In genomic region chr11:60319257-60320066, GRCm38 (mm10) we compare ENCODE assay signal across 9 mouse cellular contexts. TPM values are rescaled to one million over a fixed set of nuclear protein-coding genes. Genes with fewer than 3 reads are reported as not detected.
DNase-seq lines count a peak whose midpoint lies in the region; ATAC-seq lines count a peak whose summit lies in the region.
"Had no signal": no experiment of that assay in that cellular context is flagged by ENCODE, and none has a peak within 500 bp of the region (broad histone marks: within the 10 kb centered on the region; RNA-seq: fewer than 3 reads in every experiment).

No protein-coding gene starts in this region.

- intact Hi-C loops in heart, postnatal 25 days (cut with DNase I), result no loop called here

- 72% methylated on average over 10 of the region's 10 CpGs for WGBS in forebrain, embryonic 13.5 days
- WGBS in forebrain, embryonic 10.5 days, result 87% methylated on average over 10 of the region's 10 CpGs
- WGBS in neural tube, embryonic 11.5 days, result 71% methylated on average over 10 of the region's 10 CpGs
- 75% methylated on average over 10 of the region's 10 CpGs for WGBS in liver, embryonic 15.5 days (ENCODE audit: insufficient replicate concordance)

- peak; percentile 45; the same call in 1 of the 2 replicates for ATAC-seq in forebrain, embryonic 13.5 days
- no peak for ATAC-seq in neural tube, embryonic 11.5 days (ENCODE audit: insufficient read depth, low FRiP score, low TSS enrichment)
- ATAC-seq in liver, embryonic 15.5 days (ENCODE audit: insufficient read depth), result 0 out of 2 replicates have a peak, but pooled peaks have one; percentile 40

- no peaks in the 10 kb centered on the region for H3K27me3 ChIP-seq in forebrain, embryonic 13.5 days
- H3K27me3 ChIP-seq in forebrain, embryonic 10.5 days (ENCODE audit: poor library complexity, severe bottlenecking), result no peaks in the 10 kb centered on the region
- no peaks in the 10 kb centered on the region for H3K27me3 ChIP-seq in neural tube, embryonic 11.5 days (ENCODE audit: control insufficient read depth, insufficient read depth, low read length)
- H3K27me3 ChIP-seq in liver, embryonic 15.5 days, result no peaks in the 10 kb centered on the region
- H3K27me3 ChIP-seq: limb, embryonic 15.5 days had no signal

- DNase-seq in forebrain, embryonic 10.5 days (ENCODE audit: extremely low spot score, low spot score), result no peak
- DNase-seq in neural tube, embryonic 11.5 days (ENCODE audit: low spot score), result no peak
- no peak for DNase-seq in neural tube, embryonic 10.5 days (ENCODE audit: extremely low spot score, low spot score)
- DNase-seq in heart, postnatal 25 days (ENCODE audit: low spot score), result no peak
- no peak for DNase-seq in adrenal gland, postnatal 36 days
- DNase-seq in gastrocnemius, postnatal 4 days (ENCODE audit: low spot score in 2 of 2), result no peak

- no peak overlapping the region for H3K4me3 ChIP-seq in forebrain, embryonic 13.5 days
- no peak overlapping the region for H3K4me3 ChIP-seq in forebrain, embryonic 10.5 days
- no peak overlapping the region for H3K4me3 ChIP-seq in neural tube, embryonic 11.5 days (ENCODE audit: low read depth, low read length)
- no peak overlapping the region for H3K4me3 ChIP-seq in liver, embryonic 15.5 days (replicated peaks)
- H3K4me3 ChIP-seq: limb, embryonic 15.5 days had no signal

- no peak overlapping the region for H3K9ac ChIP-seq in forebrain, embryonic 13.5 days
- no peak overlapping the region for H3K9ac ChIP-seq in neural tube, embryonic 11.5 days (ENCODE audit: low read length)
- no peak overlapping the region for H3K9ac ChIP-seq in liver, embryonic 15.5 days
- H3K9ac ChIP-seq: limb, embryonic 15.5 days had no signal

- H3K27ac ChIP-seq in forebrain, embryonic 13.5 days, result peak overlapping the region; percentile 58
- H3K27ac ChIP-seq in forebrain, embryonic 10.5 days, result no peak overlapping the region
- 0 out of 2 replicates have a peak overlapping the region, but pooled peaks have one; percentile 24 for H3K27ac ChIP-seq in neural tube, embryonic 11.5 days (ENCODE audit: low read depth, low read length)
- no peak overlapping the region for H3K27ac ChIP-seq in liver, embryonic 15.5 days (replicated peaks)

- H3K4me1 ChIP-seq in forebrain, embryonic 13.5 days, result peaks cover 51% of the 10 kb centered on the region
- peaks cover 21% of the 10 kb centered on the region for H3K4me1 ChIP-seq in forebrain, embryonic 10.5 days
- H3K4me1 ChIP-seq in neural tube, embryonic 11.5 days (ENCODE audit: control insufficient read depth, insufficient read depth, low read length), result peaks cover 3% of the 10 kb centered on the region; the same call in 1 of the 2 replicates
- H3K4me1 ChIP-seq in liver, embryonic 15.5 days (replicated peaks), result peaks cover 30% of the 10 kb centered on the region

- no peaks in the 10 kb centered on the region for H3K9me3 ChIP-seq in forebrain, embryonic 13.5 days (replicated peaks)
- no peaks in the 10 kb centered on the region for H3K9me3 ChIP-seq in forebrain, embryonic 10.5 days
- no peaks in the 10 kb centered on the region for H3K9me3 ChIP-seq in neural tube, embryonic 11.5 days (ENCODE audit: control insufficient read depth, low read length)
- no peaks in the 10 kb centered on the region for H3K9me3 ChIP-seq in liver, embryonic 15.5 days (replicated peaks)
- H3K9me3 ChIP-seq: limb, embryonic 15.5 days had no signal

- no peaks in the 10 kb centered on the region for H3K36me3 ChIP-seq in forebrain, embryonic 13.5 days (ENCODE audit: poor library complexity, severe bottlenecking)
- H3K36me3 ChIP-seq in forebrain, embryonic 10.5 days (replicated peaks), result no peaks in the 10 kb centered on the region
- no peaks in the 10 kb centered on the region for H3K36me3 ChIP-seq in neural tube, embryonic 11.5 days (ENCODE audit: control insufficient read depth, insufficient read depth, low read length)
- H3K36me3 ChIP-seq in liver, embryonic 15.5 days (replicated peaks), result no peaks in the 10 kb centered on the region
- H3K36me3 ChIP-seq: limb, embryonic 15.5 days had no signal

- no peak overlapping the region for H3K4me2 ChIP-seq in forebrain, embryonic 13.5 days
- no peak overlapping the region for H3K4me2 ChIP-seq in neural tube, embryonic 11.5 days (ENCODE audit: low read depth)
- H3K4me2 ChIP-seq in liver, embryonic 15.5 days, result peak overlapping the region; percentile 36; the same call in 1 of the 2 replicates
- H3K4me2 ChIP-seq: limb, embryonic 15.5 days had no signal

RNA-seq across cellular contexts. Expression of gene Tom1l2, which starts 33.2 kb away (rescaled TPM):
- 29.7 and 35.3 TPM in 2 replicates for polyA plus RNA-seq in forebrain, embryonic 13.5 days (2015; fragmentation: Nextera tagmentation; extraction: Ambion mirVana)
- 18.0 TPM in 2 replicates for polyA plus RNA-seq in forebrain, embryonic 10.5 days (2016; fragmentation: Nextera tagmentation; extraction: Ambion mirVana)
- polyA plus RNA-seq in neural tube, embryonic 11.5 days (2014; fragmentation: Nextera tagmentation; extraction: Ambion mirVana), result 19.1 and 21.2 TPM in 2 replicates
- polyA plus RNA-seq in liver, embryonic 15.5 days (2015; fragmentation: Nextera tagmentation; extraction: Ambion mirVana), result 5.3 and 5.8 TPM in 2 replicates
- 100 to 1,000 TPM in 1 of 2 experiments, 10 to 100 TPM in 1; 98.9 to 110 TPM for total RNA-seq in heart, postnatal 25 days (2021)
- 10 to 100 TPM; 69.7 to 87.6 TPM for total RNA-seq in adrenal gland, postnatal 36 days (2021)
- total RNA-seq in gastrocnemius, postnatal 4 days (2021), result 10 to 100 TPM; 37.4 to 45.6 TPM

RNA-seq across cellular contexts. Expression of gene Drc3, which starts 33.7 kb away (rescaled TPM):
- polyA plus RNA-seq in forebrain, embryonic 13.5 days (2015; fragmentation: Nextera tagmentation; extraction: Ambion mirVana), result 3.1 and 5.8 TPM in 2 replicates
- 1.5 and 1.6 TPM in 2 replicates for polyA plus RNA-seq in forebrain, embryonic 10.5 days (2016; fragmentation: Nextera tagmentation; extraction: Ambion mirVana)
- polyA plus RNA-seq in neural tube, embryonic 11.5 days (2014; fragmentation: Nextera tagmentation; extraction: Ambion mirVana), result 0.69 and 1.4 TPM in 2 replicates
- polyA plus RNA-seq in liver, embryonic 15.5 days (2015; fragmentation: Nextera tagmentation; extraction: Ambion mirVana), result 0.25 and 0.48 TPM in 2 replicates
- 1 to 10 TPM; 2.1 TPM for total RNA-seq in heart, postnatal 25 days (2021)
- total RNA-seq in adrenal gland, postnatal 36 days (2021), result 1 to 10 TPM; 1.5 to 1.8 TPM
- total RNA-seq in gastrocnemius, postnatal 4 days (2021), result 1 to 10 TPM; 1.0 to 1.8 TPM

Comparison
In these comparisons a context has a peak if more than half of its experiments do, and no peak if none do; other contexts are left out.
1. H3K27ac ChIP-seq: peak in forebrain, embryonic 13.5 days (single experiment) and neural tube, embryonic 11.5 days (single experiment); none in forebrain, embryonic 10.5 days (single experiment) and liver, embryonic 15.5 days (single experiment).